Mouse (Mus musculus): ENCODE results near the gene Tmbim7. TPM values are rescaled to one million over a fixed set of nuclear protein-coding genes. Genes with fewer than 3 reads are reported as not detected.

Gene Tmbim7
- polyA plus RNA-seq, 1 experiment from 2014 or later = not detected

- 57% methylated on average over 5 of the region's 5 CpGs for WGBS
- Histone ChIP-seq H3K9ac (no peak overlapping the region), H3K36me3 (peaks cover 6% of the 10 kb centered on the region), H3K27ac (no peak overlapping the region), H3K9me3 (no peaks in the 10 kb centered on the region), H3K4me1 (no peaks in the 10 kb centered on the region), H3K4me3 (no peak overlapping the region), H3K4me2 (no peak overlapping the region), H3K27me3 (no peaks in the 10 kb centered on the region)
- no peak for ATAC-seq (ENCODE audit: borderline replicate concordance, extremely low read depth, low FRiP score, low TSS enrichment)
These were observed 77.8 kb downstream of the Tmbim7 start for GRCm38 (mm10) chr5:3728820-3729219.

Small RNA genes lying within 50 kb of the gene (microRNA-seq; reads per million reads assigned to microRNA genes)
- not detected for gene Gm22926
- not detected for gene Gm26238

Other genes with a start within 250 kb of the Tmbim7 start
- 26.7 and 27.5 TPM in 2 replicates for gene Fam133b, start 107.3 kb upstream of the Tmbim7 start, polyA plus RNA-seq (2015; fragmentation: Nextera tagmentation; extraction: Ambion mirVana)
- 2.0 and 2.1 TPM in 2 replicates for gene 1700109H08Rik, start 79.6 kb upstream of the Tmbim7 start, polyA plus RNA-seq (2015; fragmentation: Nextera tagmentation; extraction: Ambion mirVana)
- 13.5 and 14.0 TPM in 2 replicates for gene Pex1, start 55.1 kb upstream of the Tmbim7 start, polyA plus RNA-seq (2015; fragmentation: Nextera tagmentation; extraction: Ambion mirVana)
- 12.4 and 13.9 TPM in 2 replicates for gene Rbm48, start 54.6 kb upstream of the Tmbim7 start, polyA plus RNA-seq (2015; fragmentation: Nextera tagmentation; extraction: Ambion mirVana)
- gene Gatad1, start 6.0 kb downstream of the Tmbim7 start, polyA plus RNA-seq (2015; fragmentation: Nextera tagmentation; extraction: Ambion mirVana) = 65.9 and 66.8 TPM in 2 replicates
- gene Ankib1, start 151.7 kb downstream of the Tmbim7 start, polyA plus RNA-seq (2015; fragmentation: Nextera tagmentation; extraction: Ambion mirVana) = 9.0 and 9.9 TPM in 2 replicates
- gene Krit1, start 152.0 kb downstream of the Tmbim7 start, polyA plus RNA-seq (2015; fragmentation: Nextera tagmentation; extraction: Ambion mirVana) = 41.0 and 44.0 TPM in 2 replicates
- 0.06 TPM in 1 of 2 replicates, not detected in the other for gene Lrrd1, start 194.0 kb downstream of the Tmbim7 start, polyA plus RNA-seq (2015; fragmentation: Nextera tagmentation; extraction: Ambion mirVana)
- gene Mterf1a, start 242.8 kb downstream of the Tmbim7 start, polyA plus RNA-seq (2015; fragmentation: Nextera tagmentation; extraction: Ambion mirVana) = 7.6 and 8.1 TPM in 2 replicates

Measured in lung, embryonic 15.5 days (tissue).